Mouse (Mus musculus): ENCODE results near the gene Tead4. TPM values are rescaled to one million over a fixed set of nuclear protein-coding genes. Genes with fewer than 3 reads are reported as not detected.

The Tead4 gene
- polyA plus RNA-seq, 1 experiment, result 9.1 TPM

GRCm38 (mm10) chr6:128179247-128179646 lies 121.4 kb downstream of the Tead4 start:
- Histone ChIP-seq H3K27me3 (ENCODE audit: control insufficient read depth, insufficient read depth, insufficient read length) (peaks cover 4% of the 10 kb centered on the region), H3ac (ENCODE audit: control insufficient read depth, insufficient read length, low read depth) (no peak overlapping the region), H3K4me3 (ENCODE audit: insufficient read depth, poor library complexity, severe bottlenecking) (no peak overlapping the region), H3K36me3 (ENCODE audit: control insufficient read depth, insufficient read depth) (no peaks in the 10 kb centered on the region), H3K79me2 (ENCODE audit: control insufficient read depth, insufficient read depth) (no peaks in the 10 kb centered on the region), H3K79me3 (ENCODE audit: low read depth) (no peaks in the 10 kb centered on the region)
- no peak for TF ChIP-seq MAX (IDR thresholded peaks at IDR 0.05)
- TF ChIP-seq CEBPB (IDR thresholded peaks at IDR 0.05; ENCODE audit: low read depth), result no peak
- no peak for TF ChIP-seq USF1 (IDR thresholded peaks at IDR 0.05; ENCODE audit: low read depth)
- TF ChIP-seq MYOG (IDR thresholded peaks at IDR 0.05; ENCODE audit: control insufficient read depth, extremely low read depth, insufficient read length), result no peak
- no peak for TF ChIP-seq MYOD1 (IDR thresholded peaks at IDR 0.05; ENCODE audit: control insufficient read depth, insufficient read length, low read depth)

DNA sequence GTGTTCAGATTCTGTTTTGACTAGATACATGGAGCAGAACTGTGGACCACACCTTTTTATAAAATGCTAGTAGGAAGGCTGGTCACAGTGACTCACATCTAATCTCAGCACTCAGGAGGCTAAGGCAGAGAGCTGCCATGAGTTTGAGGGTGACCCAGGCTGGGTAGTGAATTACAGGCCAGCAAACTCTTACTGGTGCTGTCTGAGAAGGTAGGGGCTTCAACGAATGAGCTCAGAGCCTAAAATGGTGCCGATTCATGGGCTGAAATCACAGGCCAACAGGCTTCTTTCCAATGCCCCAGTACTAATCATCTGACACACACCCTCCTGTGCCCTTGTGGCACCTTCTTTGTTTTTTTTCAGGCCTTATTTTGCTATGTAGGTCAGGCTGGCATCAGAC lies 121.9 kb downstream of the Tead4 start:
- no peaks in the 10 kb centered on the region for H3K36me3 ChIP-seq (ENCODE audit: control insufficient read depth, insufficient read depth)
- H3K79me3 ChIP-seq (ENCODE audit: low read depth), result no peaks in the 10 kb centered on the region
- H3K27me3 ChIP-seq (ENCODE audit: control insufficient read depth, insufficient read depth, insufficient read length), result peaks cover 4% of the 10 kb centered on the region
- TF ChIP-seq FOSL1 (IDR thresholded peaks at IDR 0.05; ENCODE audit: insufficient read depth, low read length, poor library complexity, severe bottlenecking), result no peak
- no peak for TF ChIP-seq USF1 (IDR thresholded peaks at IDR 0.05; ENCODE audit: low read depth)
- no peak for TF ChIP-seq MYOD1 (IDR thresholded peaks at IDR 0.05; ENCODE audit: control insufficient read depth, insufficient read length, low read depth)
- no peak for TF ChIP-seq CTCF (IDR thresholded peaks at IDR 0.05; ENCODE audit: control insufficient read depth, insufficient read depth, insufficient read length)
- no peak for TF ChIP-seq CEBPB (IDR thresholded peaks at IDR 0.05; ENCODE audit: low read depth)
- no peak for TF ChIP-seq MAX (IDR thresholded peaks at IDR 0.05)
- TF ChIP-seq MYOG (IDR thresholded peaks at IDR 0.05; ENCODE audit: control insufficient read depth, extremely low read depth, insufficient read length), result no peak
- no peak overlapping the region for H3ac ChIP-seq (ENCODE audit: control insufficient read depth, insufficient read length, low read depth)
- no peak overlapping the region for H3K4me3 ChIP-seq (ENCODE audit: insufficient read depth, poor library complexity, severe bottlenecking)
- no peaks in the 10 kb centered on the region for H3K79me2 ChIP-seq (ENCODE audit: control insufficient read depth, insufficient read depth)

Other genes with a start within 250 kb of the Tead4 start
- gene Tspan9, start 157.2 kb downstream of the Tead4 start, polyA plus RNA-seq (2012; fragmentation: generic; extraction: Trizol), result 57.6 TPM
- 19.0 TPM for gene Tulp3, start 55.0 kb upstream of the Tead4 start, polyA plus RNA-seq (2012; fragmentation: generic; extraction: Trizol)
- gene Rhno1, start 62.1 kb upstream of the Tead4 start, polyA plus RNA-seq (2012; fragmentation: generic; extraction: Trizol), result 39.9 TPM
- gene Foxm1, start 62.1 kb upstream of the Tead4 start, polyA plus RNA-seq (2012; fragmentation: generic; extraction: Trizol), result 60.4 TPM
- gene Tex52, start 74.6 kb upstream of the Tead4 start, polyA plus RNA-seq (2012; fragmentation: generic; extraction: Trizol), result 0.21 TPM
- not detected for gene Gm44596, start 74.7 kb upstream of the Tead4 start, polyA plus RNA-seq (2012; fragmentation: generic; extraction: Trizol)
- 0.51 TPM for gene Nrip2, start 98.5 kb upstream of the Tead4 start, polyA plus RNA-seq (2012; fragmentation: generic; extraction: Trizol)
- 28.9 TPM for gene Itfg2, start 124.1 kb upstream of the Tead4 start, polyA plus RNA-seq (2012; fragmentation: generic; extraction: Trizol)
- gene Fkbp4, start 137.9 kb upstream of the Tead4 start, polyA plus RNA-seq (2012; fragmentation: generic; extraction: Trizol), result 399 TPM
- not detected for gene Pzp, start 225.9 kb upstream of the Tead4 start, polyA plus RNA-seq (2012; fragmentation: generic; extraction: Trizol)

Measured in C2C12 (cell line).